Mouse (Mus musculus) forebrain, embryonic 14.5 days (tissue): Measurements from ENCODE around the gene Gm21119. TPM values are rescaled to one million over a fixed set of nuclear protein-coding genes. Genes with fewer than 3 reads are reported as not detected.
"Not testable (repeated sequence)": the region's sequence is repeated elsewhere in the genome, so short reads cannot be mapped to it uniquely, and the experiment has no call there.

Experiments used
- ATAC-seq: fragments of 200-750 bp; cut with Nextera tagmentation; 2 replicates; pipeline ENCODE4 v1.8.0; 2017; ENCODE audit warnings: mild to moderate bottlenecking, moderate library complexity
- DNase-seq: peaks from one replicate; pipeline ENCODE4 v3.0.0-alpha.2; 2015; ENCODE audit warnings: low spot score
- H3K27ac ChIP-seq: fragments of 300-500 bp; sonication (generic); 2 replicates; pipeline ENCODE4 v1.5.1; 2014; ENCODE audit warnings: low read depth, mild to moderate bottlenecking, control low read depth, low read length, moderate library complexity
- H3K27me3 ChIP-seq: fragments of 300-500 bp; sonication (generic); replicated peaks from 2 replicates; pipeline ENCODE4 v1.6.1; 2014; ENCODE audit warnings: low read length, control low read depth, mixed read lengths; ENCODE audit not compliant: control insufficient read depth, insufficient read depth
- H3K36me3 ChIP-seq: fragments of 300-500 bp; sonication (generic); 2 replicates; pipeline ENCODE4 v1.6.1; 2014; ENCODE audit warnings: low read length, control low read depth; ENCODE audit not compliant: control insufficient read depth, insufficient read depth
- H3K4me1 ChIP-seq: fragments of 300-500 bp; sonication (generic); 2 replicates; pipeline ENCODE4 v1.6.1; 2014; ENCODE audit warnings: antibody characterized with exemption, low read length, control low read depth; ENCODE audit not compliant: control insufficient read depth, insufficient read depth
- H3K4me2 ChIP-seq: fragments of 300-500 bp; sonication (generic); 2 replicates; pipeline ENCODE4 v1.6.1; 2014; ENCODE audit warnings: mild to moderate bottlenecking, control low read depth, low read length
- H3K4me3 ChIP-seq: fragments of 300-500 bp; sonication (generic); 2 replicates; pipeline ENCODE4 v1.5.1; 2014; ENCODE audit warnings: low read depth, low read length, control low read depth
- H3K9ac ChIP-seq: fragments of 300-500 bp; sonication (generic); 2 replicates; pipeline ENCODE4 v1.6.1; 2014; ENCODE audit warnings: mild to moderate bottlenecking, low read length, control low read depth, moderate library complexity
- H3K9me3 ChIP-seq: fragments of 300-500 bp; sonication (generic); replicated peaks from 2 replicates; pipeline ENCODE4 v1.6.1; 2016; ENCODE audit warnings: low read length, control low read depth, mixed read lengths; ENCODE audit not compliant: control insufficient read depth
- WGBS: fragments of 180-500 bp; shearing (Covaris S2); extraction: QIAGEN DNeasy Blood & Tissue Kit; methylation state at CpG from one replicate; pipeline ENCODE4 v1.1.7; 2014; 5-methylcytosine and 5-hydroxymethylcytosine counted together
- polyA plus RNA-seq: library from polyadenylated mRNA; unstranded; fragments of >200 nt; fragmentation: Nextera tagmentation; extraction: Ambion mirVana; gene quantifications from 2 replicates; pipeline ENCODE4 v1.2.1, GENCODE M21; 2014

Gene Gm21119
- polyA plus RNA-seq, 1 experiment from 2014 or later = not detected

DNA sequence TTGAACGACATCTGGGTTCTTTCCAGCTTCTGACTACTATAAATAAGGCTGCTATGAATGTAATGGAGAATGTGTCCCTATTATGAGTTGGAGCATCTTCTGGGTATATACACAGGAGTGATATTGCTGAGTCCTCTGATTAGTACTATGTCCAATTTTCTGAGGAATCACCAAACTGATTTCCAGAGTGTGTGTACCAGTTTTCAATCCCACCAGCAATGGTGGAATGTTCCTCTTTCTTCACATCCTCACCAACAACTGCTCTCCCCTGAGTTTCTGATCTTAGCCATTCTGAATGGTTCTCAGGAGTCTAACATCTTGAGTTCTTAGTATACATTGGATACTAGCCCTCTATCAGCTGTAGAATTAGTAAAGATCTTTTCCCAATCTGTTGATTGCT is 16.0 kb downstream of the Gm21119 start:
- not testable (repeated sequence) for H3K27ac ChIP-seq, ATAC-seq, H3K4me1 ChIP-seq, H3K4me2 ChIP-seq, H3K9me3 ChIP-seq, DNase-seq, H3K36me3 ChIP-seq, H3K9ac ChIP-seq, H3K4me3 ChIP-seq, H3K27me3 ChIP-seq
- 50% methylated on average over 1 of the region's 1 CpGs for WGBS

DNA sequence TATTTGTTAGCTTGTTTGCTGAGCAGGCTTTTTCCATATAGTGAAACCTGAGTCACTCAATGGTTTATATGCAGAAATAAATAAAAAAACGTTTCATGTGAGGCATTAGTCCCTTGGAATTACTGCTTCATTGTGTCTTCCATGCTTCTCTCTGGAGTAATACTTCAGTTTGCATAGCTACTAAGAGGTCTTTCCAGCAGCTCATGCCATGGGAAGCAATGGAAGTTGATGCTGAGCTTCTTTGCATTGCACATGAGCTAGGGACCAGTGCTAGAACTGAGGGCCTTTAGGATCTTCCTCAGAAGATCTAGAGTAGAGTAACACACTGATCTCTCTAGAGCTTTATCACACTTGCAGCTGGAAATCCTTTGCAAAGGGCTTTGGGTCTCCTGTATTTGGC is 23.2 kb downstream of the Gm21119 start:
- not testable (repeated sequence) for H3K9me3 ChIP-seq, ATAC-seq, H3K27ac ChIP-seq, H3K9ac ChIP-seq, DNase-seq, H3K4me3 ChIP-seq, H3K36me3 ChIP-seq, H3K27me3 ChIP-seq, H3K4me2 ChIP-seq, H3K4me1 ChIP-seq
- WGBS = no CpG with 5 or more reads among the region's 1 CpGs

DNA sequence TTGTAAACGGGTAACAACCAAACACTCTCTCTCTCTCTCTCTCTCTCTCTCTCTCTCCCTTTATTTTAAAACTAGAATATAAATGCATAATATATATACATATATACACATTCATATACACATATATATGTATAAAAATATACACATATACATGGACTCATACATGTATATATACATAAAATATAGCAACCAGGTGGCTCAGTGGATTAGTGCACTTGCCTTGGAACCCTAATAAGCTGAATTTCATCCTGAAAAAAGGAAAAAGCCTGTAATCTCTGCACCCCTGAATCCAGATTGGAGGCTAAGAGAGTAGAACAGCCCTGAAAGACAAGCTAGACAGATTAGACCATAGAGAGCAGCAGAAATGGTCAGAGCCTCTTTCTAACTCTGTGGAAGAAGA is 28.8 kb downstream of the Gm21119 start:
- H3K4me1 ChIP-seq, H3K4me3 ChIP-seq, H3K4me2 ChIP-seq, H3K9me3 ChIP-seq, H3K27me3 ChIP-seq, H3K9ac ChIP-seq, DNase-seq, H3K27ac ChIP-seq, ATAC-seq, H3K36me3 ChIP-seq: not testable (repeated sequence)
- WGBS = no CpG with 5 or more reads among the region's 1 CpGs

DNA sequence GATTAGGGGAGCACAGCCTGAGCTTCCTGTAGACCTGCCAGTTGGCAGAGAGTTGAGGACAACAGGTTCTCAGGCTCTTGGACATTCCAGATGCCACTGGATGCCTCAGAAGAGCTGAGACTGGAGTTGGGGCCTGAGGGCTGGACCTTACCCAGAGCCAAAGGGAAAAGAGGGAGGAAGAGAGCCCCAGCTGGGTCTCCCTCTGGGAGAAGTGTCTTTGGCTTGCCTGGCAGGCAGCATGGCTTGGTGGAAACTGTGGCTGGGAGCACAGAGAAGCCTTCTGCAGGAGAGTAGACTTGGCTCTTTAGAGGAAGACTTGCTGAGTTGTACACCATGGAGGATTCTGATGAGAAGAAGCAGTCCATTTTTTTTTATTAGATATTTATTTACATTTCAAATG is 38.3 kb downstream of the Gm21119 start:
- not testable (repeated sequence) for H3K4me3 ChIP-seq, ATAC-seq, H3K4me2 ChIP-seq, H3K9ac ChIP-seq, DNase-seq, H3K27ac ChIP-seq, H3K9me3 ChIP-seq, H3K27me3 ChIP-seq, H3K36me3 ChIP-seq, H3K4me1 ChIP-seq

DNA sequence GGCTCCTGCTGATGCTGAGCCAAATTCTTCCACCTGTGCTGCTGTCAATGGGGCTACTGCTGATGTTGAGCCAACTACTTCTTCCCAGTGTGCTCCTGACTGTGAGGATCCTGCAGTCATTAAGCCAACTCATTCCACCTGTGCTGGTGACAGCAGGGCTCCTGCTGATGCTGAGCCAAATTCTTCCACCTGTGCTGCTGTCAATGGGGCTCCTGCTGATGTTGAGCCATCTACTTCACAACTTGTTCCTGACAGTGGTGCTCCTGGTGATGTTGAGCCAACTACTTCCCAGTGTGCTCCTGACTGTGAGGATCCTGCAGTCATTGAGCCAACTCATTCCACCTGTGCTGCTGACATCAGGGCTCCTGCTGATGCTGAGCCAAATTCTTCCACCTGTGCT is 63.7 kb downstream of the Gm21119 start:
- DNase-seq, H3K4me3 ChIP-seq, ATAC-seq, H3K4me2 ChIP-seq, H3K27me3 ChIP-seq, H3K9me3 ChIP-seq, H3K9ac ChIP-seq, H3K4me1 ChIP-seq, H3K27ac ChIP-seq, H3K36me3 ChIP-seq: not testable (repeated sequence)
